Mouse (Mus musculus) midbrain, embryonic 16.5 days (tissue): ENCODE data around the gene DXBay18. TPM values are rescaled to one million over a fixed set of nuclear protein-coding genes. Genes with fewer than 3 reads are reported as not detected.
"Not testable (repeated sequence)": the region's sequence is repeated elsewhere in the genome, so short reads cannot be mapped to it uniquely, and the experiment has no call there.

Experiments
- ATAC-seq: fragments of 200-750 bp; cut with Nextera tagmentation; 2 replicates; pipeline ENCODE4 v1.8.0; 2017; ENCODE audit warnings: moderate TSS enrichment
- H3K27ac ChIP-seq: fragments of 300-500 bp; sonication (generic); 2 replicates; pipeline ENCODE4 v1.5.1; 2014; ENCODE audit warnings: mild to moderate bottlenecking, low read length, mixed read lengths
- H3K27me3 ChIP-seq: fragments of 300-500 bp; sonication (generic); 2 replicates; pipeline ENCODE4 v1.6.1; 2014; ENCODE audit warnings: low read depth, low read length, mixed read lengths; ENCODE audit not compliant: control insufficient read depth, insufficient read depth
- H3K36me3 ChIP-seq: fragments of 300-500 bp; sonication (generic); 2 replicates; pipeline ENCODE4 v1.6.1; 2014; ENCODE audit warnings: mild to moderate bottlenecking, low read length, moderate library complexity, mixed read lengths; ENCODE audit not compliant: control insufficient read depth, insufficient read depth
- H3K4me1 ChIP-seq: fragments of 300-500 bp; sonication (generic); 2 replicates; pipeline ENCODE4 v1.6.1; 2014; ENCODE audit warnings: mild to moderate bottlenecking, low read length, mixed read lengths; ENCODE audit not compliant: control insufficient read depth, insufficient read depth
- H3K4me2 ChIP-seq: fragments of 300-500 bp; sonication (generic); 2 replicates; pipeline ENCODE4 v1.6.1; 2014; ENCODE audit warnings: mild to moderate bottlenecking, low read length, mixed read lengths
- H3K4me3 ChIP-seq: fragments of 300-500 bp; sonication (generic); 2 replicates; pipeline ENCODE4 v1.5.1; 2014; ENCODE audit warnings: low read depth, mild to moderate bottlenecking, low read length, moderate library complexity, mixed read lengths
- H3K9ac ChIP-seq: fragments of 300-500 bp; sonication (generic); 2 replicates; pipeline ENCODE4 v1.6.1; 2014; ENCODE audit warnings: low read depth, low read length, mixed read lengths
- H3K9me3 ChIP-seq: fragments of 300-500 bp; sonication (generic); replicated peaks from 2 replicates; pipeline ENCODE4 v1.6.1; 2014; ENCODE audit warnings: mild to moderate bottlenecking, low read length, mixed read lengths; ENCODE audit not compliant: control insufficient read depth, poor library complexity, severe bottlenecking
- WGBS: fragments of 180-500 bp; shearing (Covaris S2); extraction: QIAGEN DNeasy Blood & Tissue Kit; methylation state at CpG from one replicate; pipeline ENCODE4 v1.1.7; 2014; 5-methylcytosine and 5-hydroxymethylcytosine counted together
- polyA plus RNA-seq: library from polyadenylated mRNA; unstranded; fragments of >200 nt; fragmentation: Nextera tagmentation; extraction: Ambion mirVana; gene quantifications from 2 replicates; pipeline ENCODE4 v1.2.1, GENCODE M21; 2015

DXBay18 gene
- 1.6 and 2.1 TPM in 2 replicates for polyA plus RNA-seq

DNA sequence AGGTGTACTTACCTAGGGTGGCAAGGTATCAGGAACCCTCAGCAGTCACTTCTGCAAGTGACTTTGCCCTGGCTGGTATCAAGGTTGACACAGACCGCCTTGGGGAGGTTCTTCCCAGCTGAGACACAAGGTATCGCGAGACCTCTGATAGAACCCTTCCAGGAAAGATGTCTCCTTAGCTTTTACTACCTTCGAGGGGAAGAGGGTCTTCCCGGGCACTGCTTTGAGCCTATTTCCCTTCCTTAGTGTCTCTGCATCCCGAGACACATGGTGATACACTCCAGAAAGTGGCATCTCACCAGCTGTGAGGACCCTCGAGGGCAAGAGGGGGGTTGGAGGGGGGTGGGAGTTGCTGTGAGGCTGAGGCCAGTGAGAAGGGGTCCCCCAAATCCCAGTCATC is at the start of gene DXBay18:
Gene DXBay18 (minus strand): TSS at position 101 of the 400 bp plus-strand sequence.
- H3K4me3 ChIP-seq, H3K36me3 ChIP-seq, ATAC-seq, H3K9ac ChIP-seq, H3K4me2 ChIP-seq, H3K27me3 ChIP-seq, H3K27ac ChIP-seq, H3K4me1 ChIP-seq, H3K9me3 ChIP-seq: not testable (repeated sequence)
- WGBS: no CpG with 5 or more reads among the region's 7 CpGs

DNA sequence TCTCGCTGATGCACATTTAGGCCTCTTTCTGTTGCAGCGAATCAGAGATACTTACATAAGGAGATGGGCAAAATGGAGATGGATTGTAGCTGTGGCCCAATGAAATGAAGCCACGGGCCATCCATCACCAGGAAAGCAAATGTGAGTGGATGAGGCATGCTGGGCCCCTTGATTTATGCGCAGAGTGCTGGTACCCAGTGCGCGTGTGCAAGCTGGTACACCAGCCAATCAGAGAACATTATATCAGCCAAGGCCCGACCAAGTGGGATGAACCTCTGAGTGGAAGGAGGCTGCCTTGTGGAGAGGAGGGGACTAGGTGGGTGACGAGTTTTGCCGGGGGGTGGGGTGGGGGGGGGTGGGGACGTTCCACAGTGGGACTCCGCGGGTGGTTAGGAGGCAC is 42.7 kb upstream of the DXBay18 start, which contains the start of gene Xlr3b:
Gene Xlr3b (plus strand): TSS at position 274 of the 400 bp plus-strand sequence.
- H3K27ac ChIP-seq, H3K4me1 ChIP-seq, H3K9me3 ChIP-seq, H3K9ac ChIP-seq, H3K27me3 ChIP-seq, H3K36me3 ChIP-seq, H3K4me3 ChIP-seq, H3K4me2 ChIP-seq: not testable (repeated sequence)
- ATAC-seq: peak; percentile 68; the same call in 1 of the 2 replicates
- WGBS: 91% methylated on average over 6 of the region's 12 CpGs

DNA sequence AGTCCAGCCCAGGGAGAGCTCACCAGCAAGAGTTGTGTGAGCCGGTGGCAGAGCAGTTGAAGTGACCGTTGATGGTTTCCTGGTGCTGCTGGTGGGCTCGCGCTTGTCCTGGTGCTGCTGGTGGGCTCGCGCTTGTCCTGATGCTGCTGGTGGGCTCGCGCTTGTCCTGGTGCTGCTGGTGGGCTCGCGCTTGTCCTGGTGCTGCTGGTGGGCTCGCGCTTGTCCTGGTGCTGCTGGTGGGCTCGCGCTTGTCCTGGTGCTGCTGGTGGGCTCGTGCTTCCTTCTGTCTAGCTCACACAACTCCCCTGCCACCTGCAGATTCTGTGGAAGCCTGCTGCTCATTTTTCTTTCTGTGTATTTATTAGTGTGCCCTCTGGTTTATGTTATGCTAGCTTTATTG is 27.6 kb upstream of the DXBay18 start, which contains the start of gene Spin2d:
Gene Spin2d (minus strand): TSS at position 101 of the 400 bp plus-strand sequence.
- 84% methylated on average over 6 of the region's 15 CpGs for WGBS
- not testable (repeated sequence) for H3K4me3 ChIP-seq, H3K9ac ChIP-seq, H3K9me3 ChIP-seq, H3K4me1 ChIP-seq, H3K36me3 ChIP-seq, H3K4me2 ChIP-seq, ATAC-seq, H3K27me3 ChIP-seq, H3K27ac ChIP-seq

DNA sequence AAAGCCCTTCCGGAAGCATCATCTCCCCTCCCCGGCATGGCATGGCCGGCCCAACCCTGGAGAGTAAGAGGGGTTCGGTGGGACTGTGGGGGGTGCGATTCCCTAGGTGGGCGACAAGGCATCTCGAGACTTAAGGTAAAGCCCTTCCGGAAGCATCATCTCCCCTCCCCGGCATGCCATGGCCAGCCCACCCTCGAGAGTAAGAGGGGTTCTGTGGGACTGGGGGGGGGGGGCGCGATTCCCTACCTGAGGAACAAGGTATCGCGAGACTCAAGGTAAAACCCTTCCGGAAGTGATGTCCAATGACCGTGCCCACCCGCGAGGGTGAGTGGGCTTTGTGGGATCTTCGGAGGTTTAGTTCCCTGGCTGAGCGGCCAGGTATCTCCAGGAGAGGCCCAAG is 754 bp downstream of the DXBay18 start, which contains the start of gene Xlr5b:
Gene Xlr5b (plus strand): TSS at position 301 of the 400 bp plus-strand sequence.
- not testable (repeated sequence) for H3K4me2 ChIP-seq, H3K4me3 ChIP-seq, H3K27ac ChIP-seq, H3K9ac ChIP-seq, H3K9me3 ChIP-seq, H3K27me3 ChIP-seq, ATAC-seq, H3K36me3 ChIP-seq, H3K4me1 ChIP-seq
- no CpG with 5 or more reads among the region's 20 CpGs for WGBS

DNA sequence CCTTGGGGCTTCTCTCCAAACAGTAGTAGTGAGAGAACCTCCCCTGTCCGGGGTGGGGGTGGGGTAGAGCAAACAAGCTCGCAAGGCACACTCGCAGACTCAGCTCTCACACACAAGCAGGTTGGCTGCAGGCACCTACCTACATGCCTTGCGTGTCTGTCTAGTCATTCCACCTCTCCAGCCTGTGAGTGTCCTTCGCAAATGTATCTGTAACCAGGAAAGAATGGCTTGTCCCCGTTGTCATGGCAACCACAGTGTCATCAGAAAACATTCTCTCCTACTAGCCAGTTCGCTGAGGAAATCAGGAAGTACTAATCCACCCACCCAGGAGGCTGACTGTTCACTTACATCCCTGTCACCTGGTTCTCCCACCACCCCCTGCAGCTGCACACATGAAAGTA is 6.0 kb downstream of the DXBay18 start:
- not testable (repeated sequence) for H3K4me1 ChIP-seq, H3K4me2 ChIP-seq, H3K9me3 ChIP-seq, H3K36me3 ChIP-seq, H3K27ac ChIP-seq, H3K4me3 ChIP-seq, H3K27me3 ChIP-seq, H3K9ac ChIP-seq
- ATAC-seq: peak; percentile 92
- no CpG with 5 or more reads among the region's 7 CpGs for WGBS

DNA sequence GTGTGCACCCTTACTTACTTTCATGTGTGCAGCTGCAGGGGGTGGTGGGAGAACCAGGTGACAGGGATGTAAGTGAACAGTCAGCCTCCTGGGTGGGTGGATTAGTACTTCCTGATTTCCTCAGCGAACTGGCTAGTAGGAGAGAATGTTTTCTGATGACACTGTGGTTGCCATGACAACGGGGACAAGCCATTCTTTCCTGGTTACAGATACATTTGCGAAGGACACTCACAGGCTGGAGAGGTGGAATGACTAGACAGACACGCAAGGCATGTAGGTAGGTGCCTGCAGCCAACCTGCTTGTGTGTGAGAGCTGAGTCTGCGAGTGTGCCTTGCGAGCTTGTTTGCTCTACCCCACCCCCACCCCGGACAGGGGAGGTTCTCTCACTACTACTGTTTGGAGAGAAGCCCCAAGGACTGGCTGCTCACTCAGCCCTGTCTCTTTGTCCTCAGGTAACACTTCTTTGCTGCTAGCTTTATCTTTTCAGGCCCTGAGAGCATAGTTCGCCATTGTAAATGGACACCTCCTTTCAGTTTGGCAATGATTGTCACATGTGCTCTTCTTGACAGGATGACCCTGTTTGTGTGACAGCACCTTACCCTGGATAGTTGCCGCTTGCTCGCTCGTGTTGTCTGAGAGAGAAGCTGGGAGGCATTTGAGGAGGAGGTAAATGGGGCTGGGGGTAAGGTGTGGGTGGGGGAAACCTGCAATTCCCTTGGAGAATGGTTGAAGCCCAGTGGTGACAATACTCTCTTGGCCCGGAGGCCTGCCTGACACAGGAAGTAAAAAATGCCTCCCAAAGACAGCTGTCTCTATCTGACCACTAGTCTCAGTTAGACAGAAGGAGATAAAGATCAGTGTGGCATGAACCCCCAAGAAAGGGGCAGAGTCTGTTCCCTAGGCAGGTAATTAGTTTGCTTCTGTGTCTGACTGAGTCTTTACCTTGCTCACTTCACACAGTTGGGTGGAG is 26.1 kb downstream of the DXBay18 start:
- no CpG with 5 or more reads among the region's 12 CpGs for WGBS
- not testable (repeated sequence) for H3K36me3 ChIP-seq, H3K4me3 ChIP-seq, H3K4me2 ChIP-seq, H3K4me1 ChIP-seq, H3K9ac ChIP-seq, H3K27me3 ChIP-seq, H3K27ac ChIP-seq, H3K9me3 ChIP-seq
- peak; percentile 94 for ATAC-seq

DNA sequence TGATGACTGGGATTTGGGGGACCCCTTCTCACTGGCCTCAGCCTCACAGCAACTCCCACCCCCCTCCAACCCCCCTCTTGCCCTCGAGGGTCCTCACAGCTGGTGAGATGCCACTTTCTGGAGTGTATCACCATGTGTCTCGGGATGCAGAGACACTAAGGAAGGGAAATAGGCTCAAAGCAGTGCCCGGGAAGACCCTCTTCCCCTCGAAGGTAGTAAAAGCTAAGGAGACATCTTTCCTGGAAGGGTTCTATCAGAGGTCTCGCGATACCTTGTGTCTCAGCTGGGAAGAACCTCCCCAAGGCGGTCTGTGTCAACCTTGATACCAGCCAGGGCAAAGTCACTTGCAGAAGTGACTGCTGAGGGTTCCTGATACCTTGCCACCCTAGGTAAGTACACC is 32.5 kb downstream of the DXBay18 start, which contains the start of gene Gm14685:
Gene Gm14685 (plus strand): TSS at position 301 of the 400 bp plus-strand sequence.
- H3K4me2 ChIP-seq, H3K4me1 ChIP-seq, H3K27ac ChIP-seq, H3K9ac ChIP-seq, H3K4me3 ChIP-seq, H3K36me3 ChIP-seq, H3K9me3 ChIP-seq, H3K27me3 ChIP-seq, ATAC-seq: not testable (repeated sequence)
- no CpG with 5 or more reads among the region's 7 CpGs for whole genome bisulfite sequencing

DNA sequence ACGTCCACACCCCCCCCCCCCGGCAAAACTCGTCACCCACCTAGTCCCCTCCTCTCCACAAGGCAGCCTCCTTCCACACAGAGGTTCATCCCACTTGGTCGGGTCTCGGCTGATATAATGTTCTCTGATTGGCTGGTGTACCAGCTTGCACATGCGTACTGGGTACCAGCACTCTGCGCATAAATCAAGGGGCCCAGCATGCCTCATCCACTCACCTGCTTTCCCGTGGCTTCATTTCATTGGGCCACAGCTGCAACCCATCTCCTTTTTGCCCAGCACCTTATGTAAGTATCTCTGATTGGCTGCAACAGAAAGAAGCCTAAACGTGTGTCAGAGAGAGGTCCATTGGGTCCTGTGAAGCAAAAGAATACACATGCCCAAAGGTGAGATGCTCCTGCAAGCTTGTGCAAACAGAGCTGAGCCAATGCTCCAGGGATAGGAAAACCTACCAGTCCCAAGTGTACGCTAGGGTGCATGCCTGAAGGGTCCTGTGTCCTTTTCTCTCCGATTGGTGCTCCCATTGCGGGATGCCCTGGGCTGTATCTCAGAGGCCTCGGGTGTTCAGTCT is 52.2 kb downstream of the DXBay18 start, which contains the start of gene Xlr3a:
Gene Xlr3a (minus strand): TSS at position 155 of the 568 bp plus-strand sequence.
- H3K4me2 ChIP-seq, H3K27ac ChIP-seq, H3K4me1 ChIP-seq, H3K9me3 ChIP-seq, H3K4me3 ChIP-seq, H3K9ac ChIP-seq, ATAC-seq, H3K36me3 ChIP-seq, H3K27me3 ChIP-seq: not testable (repeated sequence)
- WGBS: 73% methylated on average over 13 of the region's 13 CpGs
